15 mouse cellular contexts compared by ENCODE assay signal in the genomic region with DNA sequence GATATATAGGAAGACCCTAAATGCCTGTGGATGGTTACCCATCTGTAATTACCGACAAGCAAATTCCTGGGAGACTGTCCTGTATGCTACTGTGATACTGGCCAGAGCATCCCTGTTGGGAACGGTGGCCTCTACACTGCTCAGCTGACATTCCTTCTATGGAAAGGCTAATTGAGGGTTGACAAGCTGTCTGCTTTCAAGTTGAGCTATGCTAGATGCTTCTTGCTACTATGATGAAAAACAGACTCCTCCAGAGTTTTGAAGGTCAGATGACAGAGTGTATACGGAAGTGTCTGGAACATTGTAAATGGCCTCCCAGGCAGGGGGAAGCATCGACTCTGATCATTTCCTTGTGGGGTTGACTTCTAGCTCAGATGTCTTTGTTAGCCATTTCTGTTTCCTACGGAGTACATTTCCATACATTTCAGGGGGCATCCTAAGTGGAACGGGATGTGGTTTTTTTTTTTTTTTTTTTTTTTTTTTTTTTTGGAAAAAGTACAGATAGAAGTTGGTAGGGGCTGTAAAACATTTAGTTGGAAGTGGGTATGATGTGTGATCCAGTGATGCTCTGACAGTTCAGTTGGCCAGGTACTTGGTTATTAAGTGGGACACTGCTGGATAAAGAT. TPM values are rescaled to one million over a fixed set of nuclear protein-coding genes. Genes with fewer than 3 reads are reported as not detected.
DNase-seq lines count a peak whose midpoint lies in the region; ATAC-seq and TF ChIP-seq lines count a peak whose summit lies in the region.
"Had no signal": no experiment of that assay in that cellular context is flagged by ENCODE, and none has a peak within 500 bp of the region (broad histone marks: within the 10 kb centered on the region; RNA-seq: fewer than 3 reads in every experiment).

No protein-coding gene starts in this region.

- H3K4me1 ChIP-seq in heart, embryonic 13.5 days, result peaks cover 62% of the 10 kb centered on the region
- 0 out of 2 replicates have a peak, but pooled peaks cover 4% of the 10 kb centered on the region for H3K4me1 ChIP-seq in liver, embryonic 11.5 days (replicated peaks; ENCODE audit: control insufficient read depth, insufficient read depth, low read length)
- H3K4me1 ChIP-seq in liver, postnatal 0 days (ENCODE audit: insufficient read depth), result peaks cover 4% of the 10 kb centered on the region; the same call in 1 of the 2 replicates
- H3K4me1 ChIP-seq in intestine, embryonic 15.5 days (replicated peaks), result peaks cover 20% of the 10 kb centered on the region
- H3K4me1 ChIP-seq in forebrain, embryonic 16.5 days (replicated peaks; ENCODE audit: control insufficient read depth, insufficient read depth, low read length), result no peaks in the 10 kb centered on the region
- H3K4me1 ChIP-seq: midbrain, embryonic 15.5 days had no signal

- H3K9me3 ChIP-seq in heart, embryonic 13.5 days, result no peaks in the 10 kb centered on the region
- H3K9me3 ChIP-seq in liver, embryonic 11.5 days (ENCODE audit: control insufficient read depth, low read length), result no peaks in the 10 kb centered on the region
- H3K9me3 ChIP-seq in liver, postnatal 0 days (ENCODE audit: low read length), result no peaks in the 10 kb centered on the region
- no peaks in the 10 kb centered on the region for H3K9me3 ChIP-seq in intestine, embryonic 15.5 days
- no peaks in the 10 kb centered on the region for H3K9me3 ChIP-seq in forebrain, embryonic 16.5 days (ENCODE audit: control insufficient read depth, low read length)
- H3K9me3 ChIP-seq: hindbrain, embryonic 13.5 days; midbrain, embryonic 15.5 days; neural tube, embryonic 13.5 days had no signal

- peak overlapping the region; percentile 24 for H3K4me2 ChIP-seq in heart, embryonic 13.5 days
- H3K4me2 ChIP-seq in liver, embryonic 11.5 days, result no peak overlapping the region
- no peak overlapping the region for H3K4me2 ChIP-seq in liver, postnatal 0 days (ENCODE audit: low read depth, low read length)
- H3K4me2 ChIP-seq in intestine, embryonic 15.5 days (replicated peaks), result no peak overlapping the region
- no peak overlapping the region for H3K4me2 ChIP-seq in forebrain, embryonic 16.5 days (ENCODE audit: low read length)
- H3K4me2 ChIP-seq: hindbrain, embryonic 13.5 days; midbrain, embryonic 15.5 days; neural tube, embryonic 13.5 days had no signal

- no peak for TF ChIP-seq EP300 in liver, postnatal 0 days (IDR thresholded peaks at IDR 0.05; ENCODE audit: low read depth)

- H3K36me3 ChIP-seq in heart, embryonic 13.5 days, result peaks cover 7% of the 10 kb centered on the region; the same call in 1 of the 2 replicates
- no peaks in the 10 kb centered on the region; the same call in 1 of the 2 replicates for H3K36me3 ChIP-seq in liver, embryonic 11.5 days (ENCODE audit: control insufficient read depth, insufficient read depth, low read length)
- no peaks in the 10 kb centered on the region for H3K36me3 ChIP-seq in liver, postnatal 0 days (replicated peaks; ENCODE audit: insufficient read depth, low read length)
- H3K36me3 ChIP-seq in intestine, embryonic 15.5 days, result no peaks in the 10 kb centered on the region
- H3K36me3 ChIP-seq in forebrain, embryonic 16.5 days (ENCODE audit: control insufficient read depth, insufficient read depth), result no peaks in the 10 kb centered on the region
- H3K36me3 ChIP-seq: hindbrain, embryonic 13.5 days; midbrain, embryonic 15.5 days; neural tube, embryonic 13.5 days had no signal

- no peaks in the 10 kb centered on the region for H3K27me3 ChIP-seq in heart, embryonic 13.5 days (replicated peaks)
- no peaks in the 10 kb centered on the region for H3K27me3 ChIP-seq in liver, embryonic 11.5 days (replicated peaks; ENCODE audit: control insufficient read depth, insufficient read depth, low read length)
- H3K27me3 ChIP-seq in liver, postnatal 0 days (ENCODE audit: insufficient read depth, low read length), result no peaks in the 10 kb centered on the region
- H3K27me3 ChIP-seq in intestine, embryonic 15.5 days (replicated peaks), result no peaks in the 10 kb centered on the region
- H3K27me3 ChIP-seq in forebrain, embryonic 16.5 days (replicated peaks; ENCODE audit: control insufficient read depth, insufficient read depth, low read length), result no peaks in the 10 kb centered on the region
- H3K27me3 ChIP-seq: hindbrain, embryonic 13.5 days; midbrain, embryonic 15.5 days; neural tube, embryonic 13.5 days had no signal

- intact Hi-C loops in heart, postnatal 25 days (cut with DNase I), result no loop called here

- WGBS in heart, embryonic 13.5 days, result 11% methylated on average over 6 of the region's 6 CpGs
- 41% methylated on average over 6 of the region's 6 CpGs for WGBS in liver, embryonic 11.5 days
- 43% methylated on average over 6 of the region's 6 CpGs for WGBS in liver, postnatal 0 days (ENCODE audit: insufficient replicate concordance)
- 26% methylated on average over 6 of the region's 6 CpGs for WGBS in intestine, embryonic 15.5 days
- WGBS in forebrain, embryonic 16.5 days, result 77% methylated on average over 6 of the region's 6 CpGs

- no peak for TF ChIP-seq CTCF in liver, postnatal 0 days (IDR thresholded peaks at IDR 0.05; ENCODE audit: low read depth)

- ATAC-seq in heart, embryonic 13.5 days (ENCODE audit: extremely low read depth, insufficient number of reproducible peaks, low FRiP score, low TSS enrichment), result peak; percentile 63; the same call in 1 of the 2 replicates
- peak; percentile 31; the same call in 1 of the 2 replicates for ATAC-seq in liver, embryonic 11.5 days (replicated peaks; ENCODE audit: low FRiP score)
- no peak for ATAC-seq in liver, postnatal 0 days
- peak; percentile 54; the same call in 1 of the 2 replicates for ATAC-seq in intestine, embryonic 15.5 days
- no peak for ATAC-seq in forebrain, embryonic 16.5 days
- ATAC-seq: midbrain, embryonic 15.5 days had no signal

- DNase-seq in heart, postnatal 25 days (ENCODE audit: low spot score), result no peak
- no peak for DNase-seq in liver, embryonic 11.5 days (ENCODE audit: low spot score)
- DNase-seq in liver, postnatal 0 days, result no peak
- peak; percentile 65 for DNase-seq in embryo, embryonic 10 days (ENCODE audit: low spot score)
- no peak for DNase-seq in left cerebral cortex, adult 18-20 months (ENCODE audit: low spot score in 2 of 2)
- DNase-seq: adrenal gland, adult 2 months; gastrocnemius, adult 2 months; lung, postnatal 4 days; thymus, postnatal 36 days had no signal

- no peak overlapping the region for H3K9ac ChIP-seq in heart, embryonic 13.5 days
- H3K9ac ChIP-seq in liver, embryonic 11.5 days (ENCODE audit: low read depth, low read length), result no peak overlapping the region
- no peak overlapping the region for H3K9ac ChIP-seq in liver, postnatal 0 days (replicated peaks)
- H3K9ac ChIP-seq in intestine, embryonic 15.5 days, result no peak overlapping the region
- no peak overlapping the region for H3K9ac ChIP-seq in forebrain, embryonic 16.5 days (replicated peaks; ENCODE audit: low read depth, low read length)
- H3K9ac ChIP-seq: hindbrain, embryonic 13.5 days; midbrain, embryonic 15.5 days; neural tube, embryonic 13.5 days had no signal

- H3K4me3 ChIP-seq in heart, embryonic 13.5 days, result no peak overlapping the region
- H3K4me3 ChIP-seq in liver, embryonic 11.5 days (ENCODE audit: low read depth, low read length), result no peak overlapping the region
- no peak overlapping the region for H3K4me3 ChIP-seq in liver, postnatal 0 days (ENCODE audit: low read depth, low read length)
- H3K4me3 ChIP-seq in intestine, embryonic 15.5 days (replicated peaks), result no peak overlapping the region
- no peak overlapping the region for H3K4me3 ChIP-seq in forebrain, embryonic 16.5 days (replicated peaks; ENCODE audit: low read length)
- H3K4me3 ChIP-seq: gastrocnemius, adult 2 months; hindbrain, embryonic 13.5 days; midbrain, embryonic 15.5 days; neural tube, embryonic 13.5 days had no signal

- H3K27ac ChIP-seq in heart, embryonic 13.5 days (replicated peaks), result peak overlapping the region; percentile 90
- H3K27ac ChIP-seq in liver, embryonic 11.5 days (ENCODE audit: low read depth, low read length), result no peak overlapping the region
- no peak overlapping the region; the same call in 1 of the 2 replicates for H3K27ac ChIP-seq in liver, postnatal 0 days (ENCODE audit: low read depth)
- no peak overlapping the region for H3K27ac ChIP-seq in intestine, embryonic 15.5 days
- no peak overlapping the region for H3K27ac ChIP-seq in forebrain, embryonic 16.5 days (ENCODE audit: low read length)
- H3K27ac ChIP-seq: gastrocnemius, adult 2 months; hindbrain, embryonic 13.5 days; midbrain, embryonic 15.5 days; neural tube, embryonic 13.5 days had no signal

RNA-seq across cellular contexts. Expression of a gene that starts 10.8 kb away (rescaled TPM):
- 25.0 and 27.0 TPM in 2 replicates for polyA plus RNA-seq in heart, embryonic 13.5 days (2015; fragmentation: Nextera tagmentation; extraction: Ambion mirVana)
- total RNA-seq in heart, postnatal 25 days (2021), result 10 to 100 TPM; 27.1 to 29.3 TPM
- 11.8 and 12.5 TPM in 2 replicates for polyA plus RNA-seq in liver, embryonic 11.5 days (2014; fragmentation: Nextera tagmentation; extraction: Ambion mirVana)
- polyA plus RNA-seq in liver, postnatal 0 days (2015; fragmentation: Nextera tagmentation; extraction: Ambion mirVana), result 1.7 and 2.4 TPM in 2 replicates
- 19.8 and 24.1 TPM in 2 replicates for polyA plus RNA-seq in intestine, embryonic 15.5 days (2015; fragmentation: Nextera tagmentation; extraction: Ambion mirVana)
- total RNA-seq in left cerebral cortex, adult 18-20 months (2021), result 10 to 100 TPM; 25.2 to 26.7 TPM
- 8.7 and 10.7 TPM in 2 replicates for polyA plus RNA-seq in forebrain, embryonic 16.5 days (2015; fragmentation: Nextera tagmentation; extraction: Ambion mirVana)

Comparison
In these comparisons a context has a peak if more than half of its experiments do, and no peak if none do; other contexts are left out.
1. ATAC-seq: peak in heart, embryonic 13.5 days (single experiment), liver, embryonic 11.5 days (single experiment) and intestine, embryonic 15.5 days (single experiment); none in liver, postnatal 0 days (single experiment) and forebrain, embryonic 16.5 days (single experiment).